Mouse (Mus musculus) ES-E14 (cell line): ENCODE measurements around the gene Tcte2.

Experiments
- CHD2 ChIP-seq: IDR thresholded peaks from 2 replicates; pipeline ENCODE4 v1.6.1; 2014; ENCODE audit warnings: mild to moderate bottlenecking, low read depth, low read length, inconsistent platforms
- HCFC1 ChIP-seq: IDR thresholded peaks from 2 replicates; pipeline ENCODE4 v1.6.1; 2012; ENCODE audit warnings: low read length, inconsistent platforms, borderline replicate concordance; ENCODE audit not compliant: insufficient read depth
- ZC3H11A ChIP-seq: IDR thresholded peaks from 2 replicates; pipeline ENCODE4 v1.6.1; 2012; ENCODE audit warnings: low read depth, mild to moderate bottlenecking, inconsistent platforms, low read length, borderline replicate concordance
- ZNF384 ChIP-seq: IDR thresholded peaks from 2 replicates; pipeline ENCODE4 v1.6.1; 2012; ENCODE audit warnings: low read depth, low read length, inconsistent platforms

DNA sequence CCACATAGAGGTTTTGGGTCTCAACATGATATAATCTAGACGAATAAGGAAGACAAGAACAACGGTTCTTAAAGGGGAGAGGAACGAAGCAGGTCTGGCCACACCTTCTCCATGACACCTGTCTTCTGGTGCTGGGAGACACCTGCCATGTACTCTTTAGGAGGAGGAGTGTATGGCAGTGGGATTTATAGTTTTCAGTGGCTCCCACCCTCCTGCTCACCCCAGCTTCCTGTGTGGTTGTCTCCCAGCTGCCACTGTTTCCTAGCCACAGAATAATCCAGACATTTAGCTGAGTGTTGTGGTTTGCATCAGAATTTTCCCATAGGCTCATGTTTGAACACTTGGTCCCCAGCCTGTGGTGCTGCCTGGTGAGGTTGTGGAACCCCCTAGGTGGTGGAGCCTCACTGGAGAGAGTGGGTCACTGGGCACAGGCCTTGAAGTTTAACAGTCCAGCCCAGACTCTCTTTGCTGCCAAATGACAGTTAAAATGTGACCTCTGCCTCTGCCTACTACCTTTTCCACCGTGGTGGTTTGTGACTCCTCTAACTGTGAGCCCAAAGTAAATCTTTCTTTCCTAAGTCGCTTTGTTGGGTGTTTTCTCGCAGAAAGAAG, 86.8 kb downstream of the Tcte2 start:
- no peak for TF ChIP-seq ZC3H11A
- TF ChIP-seq CHD2: no peak
- TF ChIP-seq ZNF384: no peak
- TF ChIP-seq HCFC1: no peak
